Mouse (Mus musculus): ENCODE data around the gene Grid1.

Grid1 gene

DNA sequence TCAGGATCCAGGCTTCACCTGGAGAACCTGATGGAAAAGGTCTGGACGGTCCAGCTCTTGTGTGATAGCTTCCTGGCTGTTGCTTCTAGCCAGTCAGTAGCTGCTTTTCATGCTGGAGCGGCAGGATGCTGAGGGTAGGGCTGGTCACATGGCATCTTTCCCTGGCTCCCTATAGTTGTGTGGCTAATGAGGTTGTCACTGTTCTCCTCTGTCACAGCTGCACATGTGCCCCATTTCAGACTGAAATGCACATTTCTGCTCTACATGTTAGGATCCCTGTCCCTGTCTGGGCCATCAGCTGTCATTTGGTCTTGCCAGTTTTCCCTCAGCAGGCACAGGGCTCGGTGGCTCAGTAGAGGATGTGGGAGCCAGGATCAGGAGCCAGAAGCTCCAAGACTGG, 17.2 kb downstream of the Grid1 start:
- no peak for DNase-seq (ENCODE audit: low read depth)

DNA sequence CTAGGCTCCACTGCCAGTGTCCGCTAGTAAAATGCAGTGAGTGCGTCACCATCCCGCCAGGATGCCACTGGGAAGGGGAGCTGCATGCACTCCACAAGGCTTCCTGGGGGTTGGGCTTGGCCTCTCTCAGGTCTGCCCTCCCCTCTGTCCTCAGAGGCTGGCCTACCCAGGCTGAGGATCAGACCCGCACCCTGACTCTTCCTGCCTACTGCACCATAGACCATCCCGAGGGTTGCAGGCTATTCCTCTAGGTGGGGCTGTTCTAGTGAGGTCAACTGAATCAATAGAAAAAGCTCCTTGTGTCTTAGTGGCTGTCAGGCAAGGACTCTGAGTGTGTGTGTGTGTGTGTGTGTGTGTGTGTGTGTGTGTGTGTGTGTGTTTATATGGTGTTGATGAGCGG, 19.1 kb downstream of the Grid1 start:
- DNase-seq (ENCODE audit: low read depth): no peak

DNA sequence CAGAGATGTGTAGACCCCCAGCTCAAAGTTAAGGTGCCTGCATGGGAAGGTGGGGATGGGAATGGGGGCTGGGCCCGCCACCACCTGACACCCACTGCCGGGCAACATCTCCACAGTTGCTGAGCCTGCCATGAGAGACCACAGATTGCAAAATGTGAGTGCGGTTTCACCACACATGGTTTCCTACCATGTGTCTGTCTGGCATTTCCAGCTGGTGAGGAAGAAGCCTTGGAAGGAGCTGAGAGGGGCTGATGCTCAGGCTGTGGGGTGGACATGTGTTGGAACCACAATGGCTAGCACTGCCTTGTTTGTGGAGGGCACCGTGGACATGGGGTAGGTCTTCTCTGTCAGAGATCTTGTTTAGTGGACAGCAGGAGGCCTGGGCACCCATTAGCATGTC, 20.0 kb downstream of the Grid1 start:
- no peak for DNase-seq (ENCODE audit: low read depth)

DNA sequence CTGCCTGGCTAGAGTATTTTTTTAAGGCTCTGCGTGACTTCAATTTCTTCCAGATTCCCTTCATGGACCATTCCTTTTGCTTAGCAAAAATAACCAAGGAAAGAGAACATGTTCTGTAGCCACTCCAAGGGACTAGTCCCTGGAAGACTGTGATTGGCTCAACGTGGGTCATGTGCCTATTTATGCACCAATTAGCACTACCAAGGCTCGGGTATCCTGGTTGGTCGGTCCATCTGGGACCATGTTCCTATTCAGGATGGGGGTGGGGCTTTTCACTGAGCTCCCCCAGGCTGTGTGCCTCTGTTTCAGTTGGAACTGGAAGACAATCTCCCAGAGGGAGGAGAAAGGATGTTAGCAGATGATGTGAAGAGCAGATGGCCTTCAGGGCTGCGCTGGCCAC, 23.7 kb downstream of the Grid1 start:
- DNase-seq (ENCODE audit: low read depth): no peak

DNA sequence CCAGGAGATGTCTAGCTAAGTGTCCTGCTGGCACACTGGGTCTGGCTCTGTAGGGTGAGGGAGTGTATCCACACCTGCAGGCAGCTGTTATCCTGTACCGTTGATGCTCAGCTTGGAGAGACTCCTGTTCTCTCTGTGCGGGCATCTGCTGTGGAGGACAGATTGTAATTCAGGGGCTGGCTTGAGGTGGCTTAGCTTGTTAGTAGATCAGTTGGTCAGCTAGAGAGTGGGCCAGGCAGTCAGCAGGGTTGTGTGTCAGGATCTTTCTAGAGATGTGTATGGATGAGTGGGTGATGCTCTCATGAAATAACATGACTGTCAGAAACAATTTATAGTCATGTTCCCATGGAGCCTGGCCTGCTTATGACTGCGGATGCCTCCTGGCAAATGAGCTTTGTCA, 24.3 kb downstream of the Grid1 start:
- no peak for DNase-seq (ENCODE audit: low read depth)

DNA sequence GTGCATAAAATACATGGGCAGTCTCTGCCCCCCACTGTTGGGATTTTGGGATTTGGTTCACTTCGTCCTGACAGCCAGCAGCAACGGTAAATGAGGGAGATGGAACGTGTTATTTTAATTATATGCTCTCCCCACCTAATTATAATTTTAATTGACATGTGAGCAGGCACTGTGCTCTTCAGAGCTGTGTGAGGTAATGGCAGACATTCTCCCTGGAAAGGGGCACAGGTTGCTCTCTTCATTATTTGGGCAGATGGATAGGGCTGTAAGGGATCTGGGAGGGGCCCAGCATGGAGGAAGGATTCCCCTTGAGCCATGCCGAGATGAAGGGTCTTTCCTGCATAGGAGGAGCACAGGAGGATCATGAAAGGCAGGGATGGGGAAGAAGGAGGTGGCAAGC, 26.9 kb downstream of the Grid1 start:
- DNase-seq (ENCODE audit: low read depth): no peak

DNA sequence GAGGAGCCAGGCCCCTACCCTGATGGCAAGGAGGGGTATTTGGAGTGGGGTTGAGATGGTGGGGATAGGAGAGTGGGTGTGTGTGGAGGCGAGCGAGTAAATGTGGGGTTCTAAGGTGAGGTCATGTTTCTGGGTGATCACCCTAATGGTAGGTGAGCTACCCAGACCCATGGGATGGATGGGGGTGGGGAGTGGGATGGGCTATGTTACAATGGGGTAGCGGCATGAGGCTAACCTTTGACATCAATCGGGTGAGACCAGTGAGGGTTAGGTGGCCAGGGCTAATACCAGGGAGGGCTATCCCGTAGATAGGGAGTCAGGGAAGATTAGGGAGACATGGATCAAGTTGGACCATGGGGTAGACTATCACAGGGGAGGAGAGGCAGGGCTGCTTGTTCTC, 27.7 kb downstream of the Grid1 start:
- DNase-seq (ENCODE audit: low read depth): no peak

DNA sequence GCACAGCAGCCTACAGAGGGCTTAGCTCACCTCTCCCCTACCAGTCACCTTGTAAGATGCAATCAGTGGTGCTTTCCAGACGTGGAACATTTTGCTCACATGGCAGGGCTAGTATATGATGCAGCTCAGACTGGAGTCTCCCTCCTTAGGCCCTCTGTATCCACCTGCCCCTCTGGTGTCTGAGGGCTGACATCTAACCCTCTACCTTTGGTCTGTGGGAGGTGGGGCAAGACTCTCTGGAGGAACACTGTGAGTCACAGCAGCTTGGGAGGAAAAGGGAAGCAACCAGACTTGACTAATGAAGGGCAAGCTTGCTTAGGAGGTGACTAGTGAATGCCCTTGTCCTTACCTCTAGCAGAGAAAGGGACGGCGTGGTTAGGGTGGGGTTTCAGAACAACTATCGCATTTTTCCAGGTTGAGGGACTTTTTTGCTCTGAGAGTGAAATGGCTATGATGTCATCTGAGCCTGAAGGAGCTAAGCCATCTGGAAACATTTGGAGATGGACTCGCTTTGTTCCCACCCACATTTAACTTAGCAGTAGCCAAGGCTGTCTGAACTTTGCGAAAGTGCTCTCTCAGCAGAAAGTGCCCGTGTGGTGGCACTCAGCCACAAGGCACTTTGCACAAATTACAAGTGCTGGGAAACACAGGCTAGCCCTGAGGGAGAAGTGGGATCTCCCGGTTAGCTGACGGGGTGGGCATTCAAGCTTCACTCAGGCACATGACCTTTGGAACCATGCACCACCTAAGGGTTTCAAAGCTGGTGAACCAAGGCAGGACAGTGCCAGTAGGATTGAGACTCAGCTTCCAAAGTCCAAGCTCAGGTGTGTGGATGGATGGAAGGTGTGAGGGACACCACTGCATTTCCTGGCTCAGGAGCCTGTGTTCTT, 41.2 kb downstream of the Grid1 start:
- no peak for DNase-seq (ENCODE audit: low read depth)

DNA sequence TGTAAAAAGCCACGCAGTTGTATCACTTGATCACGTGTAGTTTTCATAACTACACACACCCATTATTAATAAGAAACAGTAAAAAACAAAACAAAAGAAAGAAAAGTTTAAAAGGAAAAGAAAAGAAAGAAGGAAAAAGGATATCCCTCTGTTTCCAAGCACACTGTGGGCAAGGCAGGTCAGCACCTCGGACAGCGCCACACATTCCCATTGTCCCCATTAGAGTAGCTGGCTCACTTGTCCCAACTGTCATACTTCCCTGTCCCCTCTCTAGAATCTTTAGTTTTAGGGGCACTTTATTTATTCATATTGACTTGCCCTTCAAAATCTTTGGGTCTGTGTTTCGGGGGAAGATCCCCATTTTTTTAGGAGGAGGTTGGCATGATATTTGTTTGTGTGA, 47.4 kb downstream of the Grid1 start:
- peak; percentile 47 for DNase-seq (ENCODE audit: low read depth)

DNA sequence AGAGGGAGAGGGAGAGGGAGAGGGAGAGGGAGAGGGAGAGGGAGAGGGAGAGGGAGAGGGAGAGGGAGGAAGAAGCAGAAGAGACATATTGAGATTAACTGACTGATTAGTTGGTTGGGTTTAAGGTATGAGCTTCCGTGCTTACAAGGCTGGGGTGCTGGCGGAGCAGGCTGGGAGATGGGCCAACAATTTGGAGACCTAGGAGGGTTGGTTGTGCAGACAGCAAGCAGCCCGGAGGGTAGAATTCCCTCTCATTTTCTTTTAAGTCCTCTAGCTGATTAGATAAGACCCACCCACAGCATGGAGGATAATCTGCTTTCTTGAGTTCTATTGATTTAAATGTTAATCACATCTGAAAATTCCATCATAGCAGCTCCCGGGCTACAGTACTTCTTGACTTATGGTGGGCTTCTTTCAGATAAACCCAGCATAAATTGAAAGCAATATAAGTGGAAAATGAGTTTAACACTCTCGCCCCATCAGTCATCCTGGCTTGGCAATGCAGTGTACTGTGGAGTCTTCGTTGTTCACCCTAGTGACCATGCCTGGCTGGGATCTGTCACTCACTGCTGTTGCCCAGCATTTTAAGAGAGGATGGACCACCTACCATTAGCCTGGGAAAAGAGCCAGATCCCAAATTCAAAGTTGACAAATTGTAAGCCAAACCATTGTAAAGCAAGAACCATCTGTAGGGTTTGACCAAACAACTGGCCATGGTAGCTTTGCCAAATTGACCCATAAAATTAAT, 48.8 kb downstream of the Grid1 start:
- no peak for DNase-seq (ENCODE audit: low read depth)

DNA sequence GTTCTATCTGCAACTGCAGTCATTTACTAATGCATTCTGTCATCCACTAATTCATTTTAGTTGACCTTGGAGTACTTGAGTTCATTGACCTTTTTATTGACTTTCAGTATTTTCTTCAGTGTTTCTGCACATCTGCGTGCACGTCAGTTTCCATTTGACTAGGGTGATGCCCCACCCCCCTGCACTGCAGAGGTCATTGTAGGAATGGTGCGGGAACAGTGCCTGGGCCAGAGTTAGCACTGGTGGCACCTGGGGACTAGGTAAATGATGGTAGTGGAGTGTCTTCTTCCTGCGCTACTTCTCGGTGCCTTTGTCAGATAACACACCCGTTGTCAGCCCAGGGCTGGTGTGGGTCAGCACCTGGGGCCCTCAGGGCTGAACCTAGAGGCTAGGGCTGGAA, 60.1 kb downstream of the Grid1 start:
- no peak for DNase-seq (ENCODE audit: low read depth)

DNA sequence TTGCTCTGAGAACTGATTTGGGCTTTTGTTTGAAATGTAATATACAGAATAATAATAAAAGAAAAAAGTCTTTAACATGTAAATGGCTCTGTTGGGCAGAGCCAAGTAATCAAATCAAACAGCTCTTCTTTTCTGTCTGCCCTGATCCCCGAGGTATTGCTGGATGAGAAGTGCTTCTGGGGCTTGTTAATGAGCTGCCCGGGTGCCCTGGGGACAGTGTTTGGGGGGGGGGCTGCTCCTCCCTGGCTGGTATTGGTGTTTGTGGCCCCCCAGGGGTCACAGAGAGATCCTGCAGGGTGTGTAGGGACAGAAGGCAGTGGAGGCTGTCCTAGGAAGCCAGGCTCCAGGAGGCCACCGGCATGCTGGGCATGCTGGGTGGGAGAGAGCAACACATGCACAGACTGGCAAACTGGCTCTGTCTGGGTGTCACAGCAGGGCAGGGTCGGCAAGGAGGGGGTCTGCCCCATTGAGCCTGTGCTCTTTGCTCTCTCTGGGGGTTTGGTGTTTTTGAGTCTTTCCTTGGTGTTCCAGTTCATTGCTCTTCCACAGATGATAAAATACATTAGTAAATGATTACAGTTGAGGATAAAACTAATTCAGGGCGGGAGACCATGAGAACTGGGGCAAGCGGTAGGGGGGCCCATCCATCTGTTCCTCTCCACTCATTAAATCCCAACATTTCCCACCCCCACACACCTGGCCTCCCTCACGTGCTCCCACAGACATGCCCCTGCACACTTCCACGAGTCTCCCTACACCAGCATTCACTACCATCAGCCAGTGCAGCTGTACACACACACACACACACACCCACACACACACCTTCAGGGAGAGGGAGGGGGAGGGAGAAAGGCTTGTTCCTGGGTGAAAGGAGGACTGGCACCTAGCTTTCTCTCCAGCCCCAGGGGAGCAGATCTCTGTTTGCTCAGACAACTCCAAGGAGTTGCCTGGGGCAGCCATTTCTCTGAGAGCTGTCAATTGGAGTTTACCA, 60.8 kb downstream of the Grid1 start:
- no peak for DNase-seq (ENCODE audit: low read depth)

DNA sequence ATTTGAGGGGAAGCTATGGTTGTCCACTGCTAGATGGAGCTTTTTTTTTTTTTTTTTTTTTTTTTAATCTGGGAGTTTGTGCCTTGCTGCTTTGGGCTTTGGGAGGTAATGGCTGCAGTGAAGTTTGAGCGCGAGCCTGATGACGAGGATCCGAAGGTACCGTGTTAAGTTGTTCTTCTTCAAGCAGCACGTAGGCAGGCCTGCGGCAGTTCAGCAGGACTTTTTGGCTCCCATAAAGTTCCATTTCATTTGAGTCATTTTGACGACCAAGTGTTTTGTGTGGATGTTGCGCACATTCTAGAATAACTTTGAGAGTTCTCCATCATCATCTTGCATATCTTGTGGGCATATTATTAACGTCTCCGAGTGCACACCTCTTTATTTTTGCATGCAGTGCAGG, 64.3 kb downstream of the Grid1 start:
- DNase-seq (ENCODE audit: low read depth): no peak

DNA sequence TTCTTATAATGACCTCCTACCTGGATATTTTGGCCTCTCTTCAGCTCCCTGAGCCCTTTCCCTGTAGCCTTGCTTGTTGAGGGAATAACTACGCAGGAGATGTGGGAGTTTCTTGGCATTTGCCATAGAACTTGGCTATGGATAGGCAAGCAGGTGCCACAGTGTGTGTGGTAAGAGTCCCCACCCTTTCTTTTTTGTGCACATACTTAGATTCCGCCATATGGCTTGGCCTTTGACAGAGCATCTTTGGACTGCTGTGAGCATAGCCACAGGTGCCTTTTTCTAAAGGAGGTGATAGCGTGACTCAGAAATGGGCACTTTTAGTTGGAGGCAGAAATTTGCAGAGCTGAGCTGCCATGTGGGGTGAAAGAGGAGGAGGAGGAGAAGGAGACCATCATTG, 64.7 kb downstream of the Grid1 start:
- DNase-seq (ENCODE audit: low read depth): no peak

DNA sequence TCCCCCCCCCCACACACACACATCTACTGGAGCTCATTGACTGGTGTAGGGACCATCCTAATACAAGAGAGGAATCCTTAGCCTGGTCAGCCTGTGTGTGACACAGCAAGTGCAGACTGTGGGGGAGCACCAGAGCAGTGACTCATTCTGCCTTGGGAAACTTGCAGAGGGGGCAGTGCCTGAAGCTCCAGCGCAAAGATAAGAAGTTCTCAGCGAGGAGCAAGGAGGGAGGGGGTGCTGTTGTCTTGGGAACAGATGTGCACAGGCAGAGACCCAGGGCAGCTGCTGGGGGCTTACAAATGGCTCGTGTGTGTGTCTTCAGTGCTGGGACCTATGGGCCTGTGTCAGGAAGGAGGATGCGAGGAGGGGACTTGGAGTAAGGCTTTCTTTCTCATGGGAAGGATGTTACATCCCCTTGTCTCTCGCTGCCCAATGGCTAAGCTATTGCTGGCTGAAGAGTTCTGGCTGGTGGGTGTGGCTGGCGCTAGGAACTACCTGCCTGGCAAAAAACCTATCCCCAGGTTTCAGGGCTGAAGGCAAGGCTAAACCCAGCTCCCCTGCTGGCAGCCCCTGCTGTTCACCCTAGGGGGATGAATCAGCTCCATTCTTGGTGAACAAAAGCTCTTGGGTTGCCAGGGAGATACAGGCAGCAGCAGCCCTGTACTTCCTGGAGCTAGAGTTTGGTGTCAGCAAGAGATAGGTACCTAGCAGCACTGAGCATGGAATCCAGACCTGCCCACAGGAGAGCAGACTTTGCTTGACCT, 72.0 kb downstream of the Grid1 start:
- peak; percentile 25 for DNase-seq (ENCODE audit: low read depth)

DNA sequence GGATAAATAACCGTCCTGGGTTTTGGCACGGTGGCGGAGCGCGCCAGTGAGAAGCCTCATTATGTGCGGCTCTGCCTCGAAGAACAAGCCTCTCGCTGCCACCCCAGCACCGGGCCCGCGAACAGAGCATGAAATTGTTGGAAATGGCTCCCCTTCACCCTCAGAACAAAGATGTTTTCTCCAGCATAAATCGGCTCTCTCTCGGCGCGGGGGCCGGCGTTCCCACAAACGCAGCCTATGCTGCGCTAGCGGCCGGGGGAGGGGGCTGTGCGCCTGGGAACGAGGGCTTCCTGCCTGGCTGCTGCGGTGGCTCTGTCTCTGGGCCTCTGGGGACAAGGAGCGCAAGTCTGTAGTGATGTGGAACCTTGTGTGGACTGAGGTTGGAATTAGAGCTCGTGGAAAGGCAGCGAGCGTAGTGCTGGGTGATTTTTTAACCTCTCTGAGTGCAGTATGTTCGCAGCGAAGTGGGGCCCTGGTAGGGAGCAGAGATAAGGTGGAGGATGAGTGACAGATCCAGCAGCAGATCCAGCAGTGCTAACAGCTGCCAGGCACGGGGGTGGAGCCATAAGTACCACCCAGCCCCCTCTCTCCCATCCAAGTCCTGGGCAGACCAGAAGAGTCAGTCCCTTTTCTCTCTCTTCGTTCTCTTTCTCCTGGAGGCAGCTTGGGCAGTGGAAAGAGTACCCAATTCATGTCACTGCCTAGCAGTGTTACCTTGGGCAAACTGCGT, 76.5 kb downstream of the Grid1 start:
- DNase-seq (ENCODE audit: low read depth): no peak

DNA sequence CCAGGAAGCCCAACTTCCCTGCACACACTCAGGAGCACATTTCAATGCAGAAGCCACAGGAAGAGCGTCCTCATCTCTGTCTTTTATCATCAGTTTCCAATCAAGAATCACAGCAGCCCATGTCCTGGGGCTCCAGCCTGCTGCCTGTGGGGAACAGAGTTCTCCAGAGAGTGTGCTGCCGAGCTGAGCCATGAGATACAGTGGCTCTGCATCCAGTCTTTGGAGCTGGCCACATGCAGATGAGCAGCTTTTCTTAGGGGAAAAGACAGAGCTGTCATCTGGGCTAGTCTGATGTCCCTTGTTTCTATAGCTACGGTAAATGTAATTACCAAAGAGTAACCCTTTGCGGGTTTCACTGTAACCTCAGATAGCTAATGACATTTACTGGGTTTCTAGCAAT, 83.9 kb downstream of the Grid1 start:
- no peak for DNase-seq (ENCODE audit: low read depth)

DNA sequence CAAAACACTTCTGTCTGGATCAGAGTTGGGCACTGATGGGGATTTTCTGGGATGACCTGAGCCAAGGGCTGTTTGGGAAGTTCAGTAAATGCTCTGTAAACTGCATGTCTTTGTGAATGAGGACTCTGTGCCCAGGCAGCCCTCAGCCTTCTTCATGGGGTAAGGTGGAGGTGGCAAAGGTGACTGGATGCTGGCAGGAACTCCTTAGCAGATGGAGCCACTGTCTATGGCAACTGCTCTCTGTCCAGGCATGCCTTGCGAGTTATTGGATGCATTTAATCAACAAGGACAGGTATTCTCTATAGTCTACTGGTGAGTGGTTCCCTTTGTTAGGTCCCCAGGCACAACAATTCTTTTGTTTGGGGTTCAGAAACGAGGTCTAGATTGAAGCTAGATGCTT, 85.8 kb downstream of the Grid1 start:
- no peak for DNase-seq (ENCODE audit: low read depth)

DNA sequence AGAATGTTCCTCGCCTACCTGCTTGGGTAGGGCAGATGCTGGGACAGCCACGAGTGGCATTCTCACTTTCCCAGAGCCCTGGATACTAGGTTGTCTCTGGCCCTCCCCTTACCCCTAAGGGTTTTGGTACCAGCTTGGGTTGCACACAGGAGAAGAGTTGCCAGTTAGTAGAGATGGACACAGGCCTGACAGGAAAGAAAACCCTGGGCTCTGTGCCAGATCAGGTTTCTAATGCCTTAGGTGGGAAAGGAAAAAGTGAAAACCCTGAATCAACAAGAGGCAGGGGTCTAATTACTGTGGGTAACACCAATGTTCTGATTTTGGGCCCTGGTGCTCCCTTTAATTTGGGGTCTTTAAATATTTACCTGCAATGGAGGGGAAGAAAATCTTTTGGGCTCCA, 88.5 kb downstream of the Grid1 start:
- no peak for DNase-seq (ENCODE audit: low read depth)

DNA sequence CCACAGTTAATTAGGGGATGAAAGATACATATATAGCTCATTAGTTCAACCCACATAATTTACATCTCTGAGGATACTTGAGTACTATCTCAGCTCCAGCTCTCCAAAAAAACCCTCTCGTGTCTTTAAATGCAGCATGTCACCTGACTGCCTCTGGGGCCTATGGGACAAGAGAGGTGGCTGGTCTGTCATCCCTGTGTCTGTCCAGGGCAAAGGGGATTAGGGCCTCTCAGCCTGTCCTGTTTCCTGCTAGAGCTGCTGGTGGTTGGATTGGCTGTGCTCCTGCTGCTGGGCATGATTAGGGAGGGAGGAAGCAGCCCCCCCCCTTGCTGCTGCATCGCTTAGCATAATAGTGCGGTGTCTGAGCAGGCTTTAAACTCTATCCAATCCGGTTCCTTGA, 88.9 kb downstream of the Grid1 start:
- no peak for DNase-seq (ENCODE audit: low read depth)

DNA sequence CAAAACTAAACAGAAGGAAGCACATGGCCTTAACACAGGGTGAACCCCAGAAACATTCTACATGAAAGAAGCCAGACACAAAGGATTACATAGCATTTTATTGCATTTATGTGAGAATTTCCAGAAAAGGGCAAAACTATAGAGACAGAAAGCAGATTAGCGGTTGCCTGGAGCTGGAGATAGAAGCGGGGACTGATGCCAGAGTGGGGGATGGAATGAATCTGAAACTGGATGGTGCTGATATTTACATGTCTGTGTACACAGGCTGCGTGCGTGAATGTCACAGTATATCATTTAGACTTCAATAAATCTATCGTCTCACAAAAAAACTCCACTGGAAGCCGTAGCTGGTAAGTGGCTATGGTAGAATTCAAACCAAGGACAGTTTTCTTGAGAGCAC, 96.4 kb downstream of the Grid1 start:
- no peak for DNase-seq (ENCODE audit: low read depth)

Measured in NIH3T3 (cell line).